Mouse (Mus musculus) myocyte (in vitro differentiated cells): Measurements from ENCODE around the gene Snap25. TPM values are rescaled to one million over a fixed set of nuclear protein-coding genes. Genes with fewer than 3 reads are reported as not detected.
A peak's percentile ranks its signal among the peaks of the same experiment; 100 is the strongest.

Source experiments
- H3K27me3 ChIP-seq: one replicate; pipeline ENCODE4 v1.6.1; 2011; ENCODE audit not compliant: control insufficient read depth, insufficient read depth, insufficient read length
- H3K36me3 ChIP-seq: one replicate; pipeline ENCODE4 v1.6.1; 2011; ENCODE audit not compliant: control insufficient read depth, insufficient read depth
- H3K4me2 ChIP-seq: one replicate; pipeline ENCODE4 v1.6.1; 2011; ENCODE audit warnings: low read depth, control low read depth
- H3K4me3 ChIP-seq: one replicate; pipeline ENCODE4 v1.5.1; 2011; ENCODE audit warnings: mild to moderate bottlenecking, control low read depth, moderate library complexity
- H3K79me2 ChIP-seq: one replicate; pipeline ENCODE4 v1.6.1; 2011; ENCODE audit not compliant: control insufficient read depth, insufficient read depth
- H3ac ChIP-seq: one replicate; pipeline ENCODE4 v1.6.1; 2011; ENCODE audit not compliant: control insufficient read depth, insufficient read length
- CEBPB ChIP-seq: IDR thresholded peaks from 2 replicates; pipeline ENCODE4 v1.6.1; 2011; ENCODE audit warnings: mild to moderate bottlenecking, moderate library complexity; ENCODE audit not compliant: poor library complexity, insufficient read depth, severe bottlenecking
- E2F4 ChIP-seq: IDR thresholded peaks from one replicate; pipeline ENCODE4 v1.6.1; 2011; ENCODE audit warnings: mild to moderate bottlenecking, control low read depth, moderate library complexity; ENCODE audit not compliant: insufficient read depth
- MAX ChIP-seq: IDR thresholded peaks from one replicate; pipeline ENCODE4 v1.6.1; 2011; ENCODE audit warnings: low read depth, mild to moderate bottlenecking, control low read depth
- MYOD1 ChIP-seq, 3 experiments: IDR thresholded peaks; one replicate each; pipeline ENCODE4 v1.6.1; 2011; ENCODE audit warnings: control low read depth in 2 of 3, low read depth in 2 of 3, mild to moderate bottlenecking in 2 of 3, moderate library complexity in 1 of 3; ENCODE audit not compliant: insufficient read length in 2 of 3, control insufficient read depth in 1 of 3
- MYOG ChIP-seq, 3 experiments: IDR thresholded peaks; one replicate each; pipeline ENCODE4 v1.6.1; 2011; ENCODE audit warnings: control low read depth in 2 of 3, low read depth in 2 of 3, mild to moderate bottlenecking in 2 of 3; ENCODE audit not compliant: insufficient read length in 2 of 3, control insufficient read depth in 1 of 3, insufficient read depth in 1 of 3
- POLR2A ChIP-seq: IDR thresholded peaks from one replicate; pipeline ENCODE4 v1.6.1; 2011; ENCODE audit warnings: low read depth, mild to moderate bottlenecking, control low read depth, moderate library complexity; ENCODE audit not compliant: insufficient read length
- POLR2AphosphoS2 ChIP-seq: IDR thresholded peaks from one replicate; pipeline ENCODE4 v1.6.1; 2011; ENCODE audit warnings: low read depth, control low read depth; ENCODE audit not compliant: insufficient read length
- REST ChIP-seq: IDR thresholded peaks from one replicate; pipeline ENCODE4 v1.6.1; 2011; ENCODE audit warnings: mild to moderate bottlenecking, control low read depth, moderate library complexity; ENCODE audit not compliant: insufficient read depth, insufficient read length
- SRF ChIP-seq: IDR thresholded peaks from one replicate; pipeline ENCODE4 v1.6.1; 2011; ENCODE audit warnings: low read depth; ENCODE audit not compliant: control insufficient read depth, insufficient read length
- TCF12 ChIP-seq: IDR thresholded peaks from one replicate; pipeline ENCODE4 v1.6.1; 2011; ENCODE audit warnings: mild to moderate bottlenecking, control low read depth; ENCODE audit not compliant: poor library complexity, insufficient read depth, severe bottlenecking
- TCF3 ChIP-seq: IDR thresholded peaks from one replicate; pipeline ENCODE4 v1.6.1; 2011; ENCODE audit warnings: low read depth, control low read depth; ENCODE audit not compliant: insufficient read length
- USF1 ChIP-seq: IDR thresholded peaks from one replicate; pipeline ENCODE4 v1.6.1; 2011; ENCODE audit warnings: low read depth, mild to moderate bottlenecking, control low read depth, moderate library complexity
- polyA plus RNA-seq: library from polyadenylated mRNA; unstranded; fragments of >200 nt; fragmentation: generic; extraction: Trizol; gene quantifications from one replicate; pipeline ENCODE4 v1.2.1, GENCODE M21; 2012; ENCODE audit warnings: missing spikeins

Gene Snap25
- polyA plus RNA-seq, 1 experiment: not detected

DNA sequence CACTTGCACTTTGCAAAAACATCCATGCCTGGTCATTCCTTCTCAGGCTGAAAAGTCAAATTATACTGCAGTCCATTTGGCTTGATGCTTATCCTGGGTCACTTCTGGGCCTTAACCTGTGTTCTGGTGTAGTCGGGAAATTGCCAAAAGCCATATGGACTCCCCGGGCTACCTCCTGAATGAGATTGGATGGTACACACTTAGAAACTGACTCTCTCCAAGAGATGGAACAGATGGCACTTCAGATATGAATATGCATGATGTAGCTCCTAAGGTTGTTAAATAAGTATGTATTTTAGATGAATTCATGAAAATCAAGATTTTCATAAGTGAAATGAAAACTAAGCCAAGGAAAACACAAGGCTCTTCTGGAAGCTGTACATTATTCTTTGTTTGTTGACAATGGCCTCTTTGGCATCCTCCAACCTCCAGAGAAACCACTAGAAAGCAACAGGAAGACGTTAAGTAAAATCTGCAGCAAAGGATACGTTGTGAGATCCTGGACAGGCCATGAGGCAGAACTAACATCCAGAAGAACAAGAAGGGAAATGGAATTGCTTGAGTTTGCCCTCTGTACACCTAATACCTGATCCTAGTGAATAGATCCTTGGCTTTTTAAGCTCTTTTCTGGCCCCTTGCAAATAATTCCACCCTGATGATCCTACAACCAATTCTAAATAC is 39.0 kb upstream of the Snap25 start:
- Histone ChIP-seq H3K4me3 (no peak overlapping the region), H3K4me2 (no peak overlapping the region), H3K27me3 (no peaks in the 10 kb centered on the region), H3ac (no peak overlapping the region), H3K36me3 (no peaks in the 10 kb centered on the region), H3K79me2 (no peaks in the 10 kb centered on the region)
- TF ChIP-seq MYOD1 (IDR thresholded peaks at IDR 0.05; ENCODE audit: control insufficient read depth in 1 of 3, insufficient read length in 2 of 3, low read depth in 2 of 3): no peak
- TF ChIP-seq REST: no peak
- no peak for TF ChIP-seq MYOG (IDR thresholded peaks at IDR 0.05; ENCODE audit: control insufficient read depth in 1 of 3, insufficient read depth in 1 of 3, insufficient read length in 2 of 3, low read depth in 2 of 3)
- no peak for TF ChIP-seq TCF12
- no peak for TF ChIP-seq POLR2AphosphoS2
- TF ChIP-seq CEBPB: no peak
- no peak for TF ChIP-seq SRF
- TF ChIP-seq MAX: no peak
- no peak for TF ChIP-seq POLR2A
- TF ChIP-seq TCF3: no peak
- TF ChIP-seq USF1: no peak
- no peak for TF ChIP-seq E2F4

DNA sequence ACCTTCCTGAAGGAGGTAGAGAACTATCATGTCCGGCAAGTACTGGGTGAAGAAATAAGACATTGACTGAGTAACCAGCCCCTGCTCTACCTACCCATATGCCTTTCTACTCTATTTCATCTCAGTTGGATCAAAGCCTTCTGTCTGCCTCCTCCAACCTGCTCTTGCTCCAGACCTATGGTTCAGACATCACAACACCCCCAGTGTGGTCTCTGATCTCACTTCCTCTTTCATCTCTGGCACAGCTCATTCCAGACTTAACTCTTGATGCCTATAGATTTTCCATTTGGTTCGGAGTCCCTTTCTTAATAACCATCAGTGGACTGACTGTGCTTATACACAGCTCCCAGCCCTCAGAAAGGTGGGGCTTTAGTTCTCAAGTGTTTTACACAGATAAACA is 37.1 kb upstream of the Snap25 start:
- Histone ChIP-seq H3K4me3 (no peak overlapping the region), H3K36me3 (no peaks in the 10 kb centered on the region), H3K4me2 (no peak overlapping the region), H3K27me3 (no peaks in the 10 kb centered on the region), H3ac (no peak overlapping the region), H3K79me2 (no peaks in the 10 kb centered on the region)
- TF ChIP-seq MYOG (IDR thresholded peaks at IDR 0.05; ENCODE audit: control insufficient read depth in 1 of 3, insufficient read depth in 1 of 3, insufficient read length in 2 of 3, low read depth in 2 of 3) (no peak), TCF12 (no peak), TCF3 (no peak), MAX (no peak)

DNA sequence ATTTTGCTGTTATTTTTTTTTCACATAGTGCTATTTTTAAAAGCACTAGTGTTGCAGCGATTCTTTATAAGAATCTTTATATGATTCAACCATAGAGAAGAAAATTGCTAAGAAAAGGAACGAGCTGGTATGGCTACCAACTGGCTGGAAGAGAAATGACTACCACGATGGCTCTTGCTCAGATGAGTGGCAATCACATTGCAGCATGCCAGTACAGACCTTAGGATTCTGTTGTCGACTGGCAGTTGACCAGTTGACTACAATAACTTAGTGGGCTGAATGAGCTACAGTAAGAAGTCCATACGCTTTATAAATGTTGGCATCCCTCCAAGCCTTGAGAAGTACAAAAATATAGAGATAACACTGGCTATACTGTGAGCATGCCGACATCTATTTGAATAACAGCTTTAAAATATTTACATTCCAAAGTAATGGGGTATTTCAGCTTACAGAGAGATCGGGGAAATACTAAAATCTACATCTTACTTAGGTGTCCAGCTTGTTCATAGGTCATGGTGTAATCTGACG is 36.3 kb upstream of the Snap25 start:
- H3K27me3 ChIP-seq: no peaks in the 10 kb centered on the region
- no peaks in the 10 kb centered on the region for H3K79me2 ChIP-seq
- H3K4me2 ChIP-seq: no peak overlapping the region
- no peaks in the 10 kb centered on the region for H3K36me3 ChIP-seq
- TF ChIP-seq REST: no peak
- TF ChIP-seq MYOG (IDR thresholded peaks at IDR 0.05; ENCODE audit: control insufficient read depth in 1 of 3, insufficient read depth in 1 of 3, insufficient read length in 2 of 3, low read depth in 2 of 3): no peak
- TF ChIP-seq MAX: no peak
- no peak for TF ChIP-seq POLR2AphosphoS2
- TF ChIP-seq E2F4: no peak
- no peak for TF ChIP-seq USF1
- TF ChIP-seq SRF: no peak
- TF ChIP-seq CEBPB: no peak
- no peak for TF ChIP-seq TCF3
- TF ChIP-seq POLR2A: no peak
- TF ChIP-seq MYOD1 (IDR thresholded peaks at IDR 0.05; ENCODE audit: control insufficient read depth in 1 of 3, insufficient read length in 2 of 3, low read depth in 2 of 3): no peak
- TF ChIP-seq TCF12: no peak
- H3ac ChIP-seq: no peak overlapping the region
- no peak overlapping the region for H3K4me3 ChIP-seq

DNA sequence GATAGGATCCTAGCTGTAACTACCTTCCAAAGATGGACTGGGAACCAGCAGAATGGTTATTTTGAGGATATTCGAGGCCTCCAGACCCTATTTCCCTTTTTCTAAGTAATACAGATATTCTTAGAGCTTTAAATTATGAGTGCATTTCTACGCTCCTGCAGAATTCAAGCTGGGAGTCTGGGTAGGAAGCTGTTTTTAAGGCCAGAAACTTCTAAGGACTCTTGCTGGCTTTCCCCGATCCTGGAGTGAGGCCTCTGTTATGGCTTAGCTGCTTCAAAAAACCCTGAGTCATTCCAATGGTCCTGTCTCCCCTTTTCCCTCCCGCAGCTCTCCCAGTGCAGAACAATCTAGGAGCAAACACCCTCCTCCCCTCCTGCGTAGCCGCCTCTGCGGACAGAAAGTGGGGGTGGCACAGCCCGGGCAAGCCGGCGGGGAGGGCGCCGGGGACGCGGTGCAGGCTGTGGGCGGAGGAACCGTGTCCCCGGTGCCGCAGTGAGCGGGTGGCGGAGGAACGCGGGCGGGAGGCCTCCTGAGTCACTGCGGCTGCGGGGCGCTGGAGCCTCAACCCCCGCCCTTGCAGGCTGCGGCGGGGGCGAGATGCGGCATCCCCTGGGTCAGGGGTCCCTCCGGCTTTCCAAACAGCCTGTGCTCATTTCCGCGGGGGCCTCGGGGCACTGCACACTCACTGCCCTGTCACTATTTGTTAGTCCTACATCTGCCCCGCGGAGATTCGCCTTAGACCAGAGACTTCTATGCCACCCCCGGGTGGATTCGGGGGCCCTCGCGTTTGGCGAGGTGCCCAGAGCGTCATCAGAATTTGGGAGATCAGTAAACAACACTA is 34.7 kb upstream of the Snap25 start:
- no peaks in the 10 kb centered on the region for H3K79me2 ChIP-seq
- TF ChIP-seq CEBPB: no peak
- no peak for TF ChIP-seq TCF12
- peak; percentile 70 for TF ChIP-seq POLR2AphosphoS2
- peak in 1 of 3 experiments; percentile 16 for TF ChIP-seq MYOG (IDR thresholded peaks at IDR 0.05; ENCODE audit: control insufficient read depth in 1 of 3, insufficient read depth in 1 of 3, insufficient read length in 2 of 3, low read depth in 2 of 3)
- TF ChIP-seq POLR2A: peak; percentile 72
- TF ChIP-seq MYOD1 (IDR thresholded peaks at IDR 0.05; ENCODE audit: control insufficient read depth in 1 of 3, insufficient read length in 2 of 3, low read depth in 2 of 3): peak in 1 of 3 experiments; percentile 49
- no peak for TF ChIP-seq REST
- TF ChIP-seq MAX: no peak
- H3K4me2 ChIP-seq: peak overlapping the region; percentile 99
- peak overlapping the region; percentile 28 for H3K4me3 ChIP-seq
- H3K36me3 ChIP-seq: no peaks in the 10 kb centered on the region
- H3K27me3 ChIP-seq: no peaks in the 10 kb centered on the region
- H3ac ChIP-seq: no peak overlapping the region
